Mouse (Mus musculus) ES-E14 (cell line): ENCODE results near the gene Fcer1g.

Experiments
- CHD2 ChIP-seq: IDR thresholded peaks from 2 replicates; pipeline ENCODE4 v1.6.1; 2014; ENCODE audit warnings: mild to moderate bottlenecking, low read depth, low read length, inconsistent platforms
- HCFC1 ChIP-seq: IDR thresholded peaks from 2 replicates; pipeline ENCODE4 v1.6.1; 2012; ENCODE audit warnings: low read length, inconsistent platforms, borderline replicate concordance; ENCODE audit not compliant: insufficient read depth
- MAFK ChIP-seq: IDR thresholded peaks from 2 replicates; pipeline ENCODE4 v1.6.1; 2014; ENCODE audit warnings: mild to moderate bottlenecking, low read depth, low read length, inconsistent platforms; ENCODE audit not compliant: insufficient read depth
- ZC3H11A ChIP-seq: IDR thresholded peaks from 2 replicates; pipeline ENCODE4 v1.6.1; 2012; ENCODE audit warnings: low read depth, mild to moderate bottlenecking, inconsistent platforms, low read length, borderline replicate concordance
- ZNF384 ChIP-seq: IDR thresholded peaks from 2 replicates; pipeline ENCODE4 v1.6.1; 2012; ENCODE audit warnings: low read depth, low read length, inconsistent platforms

GRCm38 (mm10) chr1:171213801-171214496, 20.2 kb downstream of the Fcer1g start, which contains the start of gene Nr1i3:
- TF ChIP-seq HCFC1 (no peak), CHD2 (no peak), ZC3H11A (no peak), MAFK (no peak), ZNF384 (no peak)
